Mouse (Mus musculus) stomach, postnatal 0 days (tissue): Measurements from ENCODE around the gene Fads3. TPM values are rescaled to one million over a fixed set of nuclear protein-coding genes. Genes with fewer than 3 reads are reported as not detected.

Experiments
- ATAC-seq: fragments of 200-750 bp; cut with Nextera tagmentation; 2 replicates; pipeline ENCODE4 v1.8.0; 2017; ENCODE audit not compliant: low FRiP score, low TSS enrichment
- DNase-seq: peaks from one replicate; pipeline ENCODE4 v3.0.0-alpha.2; 2016; ENCODE audit warnings: low spot score
- H3K27ac ChIP-seq: fragments of 300-500 bp; sonication (generic); replicated peaks from 2 replicates; pipeline ENCODE4 v1.5.1; 2014; ENCODE audit warnings: mild to moderate bottlenecking, control low read depth
- H3K27me3 ChIP-seq: fragments of 300-500 bp; sonication (generic); 2 replicates; pipeline ENCODE4 v1.6.1; 2014; ENCODE audit warnings: low read length; ENCODE audit not compliant: control insufficient read depth, insufficient read depth
- H3K36me3 ChIP-seq: fragments of 300-500 bp; sonication (generic); 2 replicates; pipeline ENCODE4 v1.6.1; 2014; ENCODE audit warnings: low read length, mixed read lengths; ENCODE audit not compliant: control insufficient read depth, insufficient read depth
- H3K4me1 ChIP-seq: fragments of 300-500 bp; sonication (generic); replicated peaks from 2 replicates; pipeline ENCODE4 v1.6.1; 2014; ENCODE audit warnings: antibody characterized with exemption; ENCODE audit not compliant: control insufficient read depth, insufficient read depth
- H3K4me2 ChIP-seq: fragments of 300-500 bp; sonication (generic); replicated peaks from 2 replicates; pipeline ENCODE4 v1.6.1; 2014; ENCODE audit warnings: low read depth, mild to moderate bottlenecking, control low read depth, moderate library complexity
- H3K4me3 ChIP-seq: fragments of 300-500 bp; sonication (generic); 2 replicates; pipeline ENCODE4 v1.5.1; 2014; ENCODE audit warnings: low read depth, low read length, control low read depth
- H3K9ac ChIP-seq: fragments of 300-500 bp; sonication (generic); 2 replicates; pipeline ENCODE4 v1.6.1; 2014; ENCODE audit warnings: mild to moderate bottlenecking, low read length, control low read depth, mixed read lengths
- H3K9me3 ChIP-seq: fragments of 300-500 bp; sonication (generic); 2 replicates; pipeline ENCODE4 v1.6.1; 2016; ENCODE audit warnings: low read length; ENCODE audit not compliant: control insufficient read depth
- CTCF ChIP-seq: IDR thresholded peaks from 2 replicates; pipeline ENCODE4 v1.5.1; 2016; ENCODE audit warnings: antibody characterized with exemption, low read depth, mild to moderate bottlenecking, moderate library complexity
- EP300 ChIP-seq: optimal IDR thresholded peaks from 2 replicates; pipeline ENCODE3; 2016; ENCODE audit warnings: antibody characterized with exemption
- WGBS: fragments of 180-500 bp; shearing (Covaris S2); extraction: QIAGEN DNeasy Blood & Tissue Kit; methylation state at CpG from one replicate; pipeline ENCODE4 v1.1.7; 2014; 5-methylcytosine and 5-hydroxymethylcytosine counted together
- polyA plus RNA-seq: library from polyadenylated mRNA; unstranded; fragments of >200 nt; fragmentation: Nextera tagmentation; extraction: Ambion mirVana; gene quantifications from 2 replicates; pipeline ENCODE4 v1.2.1, GENCODE M21; 2015

Fads3 gene
- polyA plus RNA-seq, 1 experiment from 2014 or later, result 27.5 TPM

- no peaks in the 10 kb centered on the region for H3K9me3 ChIP-seq
- peaks cover 11% of the 10 kb centered on the region for H3K36me3 ChIP-seq
- 44% methylated on average over 2 of the region's 2 CpGs for whole genome bisulfite sequencing
- ATAC-seq, result peak; percentile 72
- no peak overlapping the region for H3K4me3 ChIP-seq
- no peak overlapping the region; the same call in 1 of the 2 replicates for H3K27ac ChIP-seq
- no peak overlapping the region for H3K4me2 ChIP-seq
- TF ChIP-seq CTCF (no peak), EP300 (no peak)
- DNase-seq, result no peak
- H3K4me1 ChIP-seq, result no peaks in the 10 kb centered on the region; the same call in 1 of the 2 replicates
- H3K9ac ChIP-seq, result no peak overlapping the region
- H3K27me3 ChIP-seq, result no peaks in the 10 kb centered on the region
Observed at GRCm38 (mm10) chr19:10050438-10050837, 9.1 kb downstream of the Fads3 start.

GRCm38 (mm10) chr19:10052698-10053097 is 11.3 kb downstream of the Fads3 start:
- Histone ChIP-seq H3K4me1 (no peaks in the 10 kb centered on the region; the same call in 1 of the 2 replicates), H3K36me3 (peaks cover 12% of the 10 kb centered on the region), H3K9me3 (no peaks in the 10 kb centered on the region), H3K4me2 (no peak overlapping the region), H3K27ac (no peak overlapping the region), H3K4me3 (no peak overlapping the region), H3K9ac (no peak overlapping the region), H3K27me3 (no peaks in the 10 kb centered on the region)
- TF ChIP-seq EP300 (no peak), CTCF (no peak)
- no peak for DNase-seq
- 82% methylated on average over 4 of the region's 4 CpGs for WGBS
- no peak for ATAC-seq

- WGBS, result 89% methylated on average over 10 of the region's 10 CpGs
- TF ChIP-seq CTCF, result no peak
- TF ChIP-seq EP300, result no peak
- Histone ChIP-seq H3K9ac (no peak overlapping the region), H3K4me3 (no peak overlapping the region), H3K4me2 (no peak overlapping the region), H3K9me3 (no peaks in the 10 kb centered on the region), H3K27ac (no peak overlapping the region), H3K4me1 (no peaks in the 10 kb centered on the region; the same call in 1 of the 2 replicates), H3K36me3 (peaks cover 12% of the 10 kb centered on the region), H3K27me3 (no peaks in the 10 kb centered on the region)
- DNase-seq (no peak), ATAC-seq (no peak)
Observed at GRCm38 (mm10) chr19:10053692-10054260, 12.4 kb downstream of the Fads3 start.

GRCm38 (mm10) chr19:10054361-10055075 is 13.1 kb downstream of the Fads3 start:
- no peaks in the 10 kb centered on the region for H3K27me3 ChIP-seq
- WGBS, result 78% methylated on average over 6 of the region's 6 CpGs
- no peaks in the 10 kb centered on the region; the same call in 1 of the 2 replicates for H3K4me1 ChIP-seq
- no peak overlapping the region for H3K27ac ChIP-seq
- H3K9ac ChIP-seq, result no peak overlapping the region
- H3K9me3 ChIP-seq, result no peaks in the 10 kb centered on the region
- no peak overlapping the region for H3K4me3 ChIP-seq
- no peak overlapping the region for H3K4me2 ChIP-seq
- TF ChIP-seq EP300, result no peak
- no peak for TF ChIP-seq CTCF
- DNase-seq (no peak), ATAC-seq (no peak)
- peaks cover 12% of the 10 kb centered on the region for H3K36me3 ChIP-seq

- WGBS, result 78% methylated on average over 3 of the region's 3 CpGs
- peaks cover 12% of the 10 kb centered on the region for H3K36me3 ChIP-seq
- ATAC-seq, result no peak
Observed at GRCm38 (mm10) chr19:10055261-10055660, 13.9 kb downstream of the Fads3 start.

More at GRCm38 (mm10) chr19:10055261-10055660, 13.9 kb downstream of the Fads3 start:
- TF ChIP-seq EP300 (no peak), CTCF (no peak)
- Histone ChIP-seq H3K27ac (no peak overlapping the region), H3K4me2 (no peak overlapping the region), H3K9ac (no peak overlapping the region), H3K4me1 (no peaks in the 10 kb centered on the region), H3K4me3 (no peak overlapping the region), H3K9me3 (no peaks in the 10 kb centered on the region), H3K27me3 (no peaks in the 10 kb centered on the region)
- DNase-seq, result no peak
